Mouse (Mus musculus): ENCODE results near the gene Ribc1.

GRCm38 (mm10) chrX:152001182-152001684 is 14.9 kb downstream of the Ribc1 start:
- TF ChIP-seq CTCF (conservative IDR thresholded peaks at IDR 0.05; ENCODE audit: insufficient read depth, insufficient read length, low read depth, low read length): no peak
- TF ChIP-seq POLR2A (IDR thresholded peaks at IDR 0.05; ENCODE audit: low read depth, low read length): no peak

Data from kidney, adult 2 months (tissue).